Mouse (Mus musculus) MEL (cell line): ENCODE data around the gene Numbl. TPM values are rescaled to one million over a fixed set of nuclear protein-coding genes. Genes with fewer than 3 reads are reported as not detected.

Experiments used
- DNase-seq: peaks from one replicate; pipeline ENCODE4 v3.0.0; 2011; ENCODE audit warnings: low read depth, low spot score
- H3K27ac ChIP-seq: 2 replicates; pipeline ENCODE4 v1.5.1; 2012; ENCODE audit warnings: low read depth, mild to moderate bottlenecking, control low read depth, low read length, moderate library complexity; ENCODE audit not compliant: control insufficient read depth
- H3K27me3 ChIP-seq, 2 experiments: fragments of 150-350 bp in 1 of 2; sonication (generic) in 1 of 2; 2 replicates each; pipeline ENCODE4 v1.6.1; 2012; ENCODE audit warnings: low read length in 2 of 2, mild to moderate bottlenecking in 2 of 2, improper control_type of control experiment in 1 of 2, moderate library complexity in 1 of 2; ENCODE audit not compliant: insufficient read depth in 2 of 2, control insufficient read depth in 1 of 2
- H3K36me3 ChIP-seq, 2 experiments: 2 replicates each; pipeline ENCODE4 v1.6.1; 2012 to 2014; ENCODE audit warnings: low read length in 2 of 2, improper control_type of control experiment in 1 of 2, inconsistent platforms in 1 of 2, mild to moderate bottlenecking in 1 of 2; ENCODE audit not compliant: insufficient read depth in 2 of 2, control insufficient read depth in 1 of 2
- H3K4me1 ChIP-seq, 2 experiments: fragments of 150-350 bp in 1 of 2; sonication (generic) in 1 of 2; 2 replicates each; pipeline ENCODE4 v1.6.1; 2012; ENCODE audit warnings: low read length in 2 of 2, improper control_type of control experiment in 1 of 2, mild to moderate bottlenecking in 1 of 2; ENCODE audit not compliant: insufficient read depth in 2 of 2, control insufficient read depth in 1 of 2
- H3K4me3 ChIP-seq, 2 experiments: fragments of 150-350 bp in 1 of 2; sonication (generic) in 1 of 2; 2 replicates each; pipeline ENCODE4 v1.5.1; 2012; ENCODE audit warnings: low read depth in 2 of 2, low read length in 2 of 2, mild to moderate bottlenecking in 2 of 2, moderate library complexity in 2 of 2, control low read depth in 1 of 2, improper control_type of control experiment in 1 of 2; ENCODE audit not compliant: control insufficient read depth in 1 of 2, insufficient read depth in 1 of 2
- H3K79me2 ChIP-seq: 2 replicates; pipeline ENCODE4 v1.6.1; 2012; ENCODE audit warnings: mild to moderate bottlenecking, low read length, moderate library complexity; ENCODE audit not compliant: control insufficient read depth, poor library complexity, insufficient read depth
- H3K9ac ChIP-seq: 2 replicates; pipeline ENCODE4 v1.6.1; 2012; ENCODE audit warnings: low read depth, mild to moderate bottlenecking, control low read depth, low read length, moderate library complexity; ENCODE audit not compliant: control insufficient read depth, poor library complexity, severe bottlenecking
- H3K9me3 ChIP-seq: fragments of 150-350 bp; sonication (generic); replicated peaks from 2 replicates; pipeline ENCODE4 v1.6.1; 2012; ENCODE audit warnings: mild to moderate bottlenecking, low read length, improper control_type of control experiment, moderate library complexity; ENCODE audit not compliant: insufficient read depth
- CHD1 ChIP-seq: IDR thresholded peaks from 2 replicates; pipeline ENCODE4 v1.6.1; 2012; ENCODE audit warnings: low read depth, mild to moderate bottlenecking, inconsistent platforms, low read length, improper control_type of control experiment
- CTCF ChIP-seq, 3 experiments: IDR thresholded peaks in 2 of 3; conservative IDR thresholded peaks in 1 of 3; 2 replicates each; pipeline ENCODE4 v1.5.1; 2011 to 2012; ENCODE audit warnings: low read length in 3 of 3, low read depth in 2 of 3, mild to moderate bottlenecking in 2 of 3, improper control_type of control experiment in 1 of 3, inconsistent platforms in 1 of 3, mixed read lengths in 1 of 3, moderate library complexity in 1 of 3; ENCODE audit not compliant: control insufficient read depth in 1 of 3, insufficient read depth in 1 of 3, poor library complexity in 1 of 3, severe bottlenecking in 1 of 3
- E2F4 ChIP-seq: IDR thresholded peaks from 2 replicates; pipeline ENCODE4 v1.6.1; 2011; ENCODE audit warnings: low read depth, low read length, improper control_type of control experiment, borderline replicate concordance
- ELF1 ChIP-seq: IDR thresholded peaks from 2 replicates; pipeline ENCODE4 v1.6.1; 2014; ENCODE audit warnings: low read depth, mild to moderate bottlenecking, inconsistent platforms, low read length, improper control_type of control experiment, moderate library complexity
- EP300 ChIP-seq, 2 experiments: IDR thresholded peaks; 2 replicates each; pipeline ENCODE4 v1.6.1; 2011; ENCODE audit warnings: improper control_type of control experiment in 2 of 2, low read length in 2 of 2, low read depth in 1 of 2, mild to moderate bottlenecking in 1 of 2
- ETS1 ChIP-seq: IDR thresholded peaks from 2 replicates; pipeline ENCODE4 v1.6.1; 2012; ENCODE audit warnings: low read depth, mild to moderate bottlenecking, inconsistent platforms, low read length, improper control_type of control experiment, moderate library complexity
- GABPA ChIP-seq: IDR thresholded peaks from 2 replicates; pipeline ENCODE4 v1.6.1; 2012; ENCODE audit warnings: low read depth, mild to moderate bottlenecking, inconsistent platforms, low read length, improper control_type of control experiment, moderate library complexity
- GATA1 ChIP-seq: IDR thresholded peaks from 2 replicates; pipeline ENCODE4 v1.6.1; 2011; ENCODE audit warnings: low read depth, low read length, improper control_type of control experiment
- HCFC1 ChIP-seq: IDR thresholded peaks from 2 replicates; pipeline ENCODE4 v1.6.1; 2012; ENCODE audit warnings: low read depth, mild to moderate bottlenecking, inconsistent platforms, low read length, improper control_type of control experiment, moderate library complexity
- JUND ChIP-seq: IDR thresholded peaks from 2 replicates; pipeline ENCODE4 v1.6.1; 2011; ENCODE audit warnings: low read depth, mild to moderate bottlenecking, improper control_type of control experiment, low read length
- MAFK ChIP-seq: IDR thresholded peaks from 2 replicates; pipeline ENCODE4 v1.6.1; 2011; ENCODE audit warnings: low read depth, mild to moderate bottlenecking, low read length, improper control_type of control experiment, borderline replicate concordance
- MAZ ChIP-seq: IDR thresholded peaks from 2 replicates; pipeline ENCODE4 v1.6.1; 2012; ENCODE audit warnings: low read depth, mild to moderate bottlenecking, inconsistent platforms, low read length, improper control_type of control experiment
- MEF2A ChIP-seq: IDR thresholded peaks from 2 replicates; pipeline ENCODE4 v1.6.1; 2014; ENCODE audit warnings: low read depth, mild to moderate bottlenecking, inconsistent platforms, low read length, improper control_type of control experiment; ENCODE audit not compliant: poor library complexity, insufficient replicate concordance, severe bottlenecking; ENCODE audit errors: extremely low read depth
- MXI1 ChIP-seq: IDR thresholded peaks from 2 replicates; pipeline ENCODE4 v1.6.1; 2011; ENCODE audit warnings: mild to moderate bottlenecking, low read depth, low read length, improper control_type of control experiment
- NELFE ChIP-seq: IDR thresholded peaks from 2 replicates; pipeline ENCODE4 v1.6.1; 2011; ENCODE audit warnings: low read depth, low read length, improper control_type of control experiment
- NRF1 ChIP-seq: IDR thresholded peaks from 2 replicates; pipeline ENCODE4 v1.6.1; 2014; ENCODE audit warnings: low read depth, mild to moderate bottlenecking, inconsistent platforms, low read length, improper control_type of control experiment, moderate library complexity; ENCODE audit not compliant: poor library complexity, insufficient read depth, severe bottlenecking
- POLR2A ChIP-seq, 2 experiments: IDR thresholded peaks; 2 replicates each; pipeline ENCODE4 v1.6.1; 2011 to 2012; ENCODE audit warnings: low read length in 2 of 2, mild to moderate bottlenecking in 2 of 2, control low read depth in 1 of 2, improper control_type of control experiment in 1 of 2, low read depth in 1 of 2, moderate library complexity in 1 of 2; ENCODE audit not compliant: control insufficient read depth in 1 of 2, insufficient read depth in 1 of 2, poor library complexity in 1 of 2
- POLR2AphosphoS2 ChIP-seq: IDR thresholded peaks from 2 replicates; pipeline ENCODE4 v1.6.1; 2011; ENCODE audit warnings: low read length, improper control_type of control experiment
- POLR2AphosphoS5 ChIP-seq: IDR thresholded peaks from 2 replicates; pipeline ENCODE4 v1.6.1; 2012; ENCODE audit warnings: low read depth, borderline replicate concordance, mild to moderate bottlenecking, inconsistent platforms, low read length, moderate library complexity, mixed read lengths
- RAD21 ChIP-seq: IDR thresholded peaks from 2 replicates; pipeline ENCODE4 v1.6.1; 2011; ENCODE audit warnings: mild to moderate bottlenecking, low read depth, low read length, improper control_type of control experiment
- SMC3 ChIP-seq: IDR thresholded peaks from 2 replicates; pipeline ENCODE4 v1.6.1; 2011; ENCODE audit warnings: low read depth, low read length, improper control_type of control experiment
- TAL1 ChIP-seq: IDR thresholded peaks from 2 replicates; pipeline ENCODE4 v1.6.1; 2012; ENCODE audit warnings: mild to moderate bottlenecking, inconsistent platforms, low read length, moderate library complexity, mixed read lengths
- TBP ChIP-seq: IDR thresholded peaks from 2 replicates; pipeline ENCODE4 v1.8.0; 2011; ENCODE audit warnings: low read depth, low read length, improper control_type of control experiment
- UBTF ChIP-seq: IDR thresholded peaks from 2 replicates; pipeline ENCODE4 v1.6.1; 2012; ENCODE audit warnings: low read depth, mild to moderate bottlenecking, inconsistent platforms, low read length, improper control_type of control experiment, moderate library complexity, borderline replicate concordance; ENCODE audit not compliant: insufficient read depth
- USF2 ChIP-seq, 2 experiments: IDR thresholded peaks; 2 replicates each; pipeline ENCODE4 v1.6.1; 2011 to 2012; ENCODE audit warnings: improper control_type of control experiment in 2 of 2, low read length in 2 of 2, borderline replicate concordance in 1 of 2, inconsistent platforms in 1 of 2, low read depth in 1 of 2, mild to moderate bottlenecking in 1 of 2; ENCODE audit not compliant: insufficient read depth in 1 of 2
- ZC3H11A ChIP-seq: IDR thresholded peaks from 2 replicates; pipeline ENCODE4 v1.6.1; 2012; ENCODE audit warnings: low read depth, mild to moderate bottlenecking, inconsistent platforms, low read length, improper control_type of control experiment
- ZKSCAN1 ChIP-seq: IDR thresholded peaks from 2 replicates; pipeline ENCODE4 v1.6.1; 2012; ENCODE audit warnings: low read depth, mild to moderate bottlenecking, inconsistent platforms, low read length, improper control_type of control experiment, moderate library complexity
- ZMIZ1 ChIP-seq: IDR thresholded peaks from 2 replicates; pipeline ENCODE4 v1.6.1; 2012; ENCODE audit warnings: low read depth, mild to moderate bottlenecking, inconsistent platforms, low read length, improper control_type of control experiment, moderate library complexity
- polyA plus RNA-seq, 2 experiments: library from polyadenylated mRNA; stranded (reverse) in 1 of 2; unstranded in 1 of 2; fragments of >175 nt in 1 of 2; fragments of >200 nt in 1 of 2; gene quantifications; 2 replicates each; pipeline versions ENCODE4 v1.2.1 to v1.2.4; 2012; ENCODE audit warnings: low replicate concordance in 2 of 2, low read depth in 1 of 2; ENCODE audit not compliant: insufficient read length in 2 of 2, insufficient read depth in 1 of 2, missing spikeins in 1 of 2
- total RNA-seq: library from RNA; depleted of rRNA; stranded (reverse); fragments of 300-350 nt; gene quantifications from 2 replicates; pipeline ENCODE4 v1.2.3, GENCODE M21; 2012

The Numbl gene
- total and polyA plus RNA-seq, 3 experiments, result 2.2 to 10.6 TPM; not detected in 1

DNA sequence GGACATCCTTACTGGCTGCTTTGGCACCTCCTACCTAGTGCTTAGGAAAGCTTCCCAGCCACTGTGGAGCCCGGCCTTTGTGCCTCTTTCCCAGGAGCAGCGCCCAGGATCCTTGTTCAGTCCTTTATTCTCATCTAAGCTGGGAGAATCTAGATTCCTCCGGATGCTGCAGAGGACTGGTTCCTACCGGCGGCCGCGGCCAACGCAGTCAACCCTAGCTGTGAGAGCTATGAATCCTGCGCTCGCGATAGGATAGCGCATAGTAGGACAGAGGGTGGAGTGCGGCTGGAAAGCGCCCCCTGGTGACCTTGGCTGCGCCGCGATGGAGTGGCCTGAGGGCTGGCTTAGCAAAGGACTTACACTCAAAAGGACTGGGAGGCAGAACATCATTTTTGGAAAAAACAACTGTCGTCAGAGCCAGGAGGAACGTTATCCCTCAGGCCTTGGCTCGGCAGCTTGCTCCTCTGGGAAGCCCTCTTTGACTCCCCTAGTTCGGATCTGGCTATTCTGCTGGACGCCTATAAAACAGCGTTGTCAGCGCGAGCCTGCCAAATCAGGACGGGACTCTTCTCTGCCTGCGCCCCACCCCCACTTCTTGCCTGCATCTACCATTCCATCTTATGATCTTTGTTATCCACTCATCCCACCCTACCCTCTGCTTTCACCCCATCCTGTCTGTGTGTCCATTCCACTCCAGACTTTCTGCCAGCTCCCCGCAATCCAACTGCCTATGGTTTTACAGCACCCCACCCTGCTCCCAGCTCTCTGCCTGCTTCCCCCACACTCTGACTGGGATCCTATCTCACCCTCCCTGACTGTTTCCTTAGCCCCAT is 26.8 kb downstream of the Numbl start:
- Histone ChIP-seq H3K4me1 (peaks cover 0 to 3% of the 10 kb centered on the region in 2 experiments; a peak in 1 of 4 replicates), H3K4me3 (no peak overlapping the region), H3K27me3 (no peaks in the 10 kb centered on the region), H3K9me3 (no peaks in the 10 kb centered on the region), H3K9ac (no peak overlapping the region), H3K36me3 (no peaks in the 10 kb centered on the region), H3K27ac (no peak overlapping the region)
- DNase-seq, result no peak
- TF ChIP-seq SMC3 (0 out of 2 replicates have a peak, but pooled peaks have one; percentile 10), EP300 (IDR thresholded peaks at IDR 0.05; ENCODE audit: low read depth in 1 of 2, low read length in 2 of 2) (no peak), CTCF (IDR thresholded peaks at IDR 0.05 in 2 of 3, conservative IDR thresholded peaks at IDR 0.05 in 1 of 3; ENCODE audit: control insufficient read depth in 1 of 3, insufficient read depth in 1 of 3, low read depth in 2 of 3, low read length in 3 of 3, poor library complexity in 1 of 3, severe bottlenecking in 1 of 3) (peak in 2 of 3 experiments; percentile 35 to 37; a peak in 3 of 6 replicates), ZKSCAN1 (peak; percentile 99), RAD21 (no peak)
- TF ChIP-seq, all 39 proteins: peak for 3
- H3K79me2 ChIP-seq, result no peaks in the 10 kb centered on the region

DNA sequence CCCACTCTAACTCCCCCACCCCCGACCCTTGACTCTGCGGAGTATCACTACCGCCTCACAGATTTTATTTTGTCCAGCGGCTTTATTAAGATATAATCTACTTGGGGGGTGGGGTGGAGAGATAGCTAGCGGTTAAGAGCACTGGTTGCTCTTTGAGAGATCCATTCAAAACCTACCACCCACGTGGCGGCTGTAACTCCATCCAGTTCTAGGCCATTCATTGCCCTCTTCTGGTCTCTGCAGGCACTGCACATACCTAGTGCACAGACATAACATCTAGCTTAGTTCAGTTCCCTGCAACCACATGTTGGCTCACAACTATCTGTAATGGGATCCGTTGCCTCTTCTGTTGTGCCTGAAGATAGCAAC is 27.4 kb downstream of the Numbl start:
- Histone ChIP-seq H3K27ac (no peak overlapping the region), H3K9ac (no peak overlapping the region)
- DNase-seq, result peak; percentile 88
- TF ChIP-seq USF2 (IDR thresholded peaks at IDR 0.05; ENCODE audit: borderline replicate concordance in 1 of 2, insufficient read depth in 1 of 2, low read depth in 1 of 2, low read length in 2 of 2), result no peak
- no peak for TF ChIP-seq CHD1
- peak; percentile 83 for TF ChIP-seq SMC3
- TF ChIP-seq MXI1, result peak; percentile 95
- no peak for TF ChIP-seq GABPA
- no peak for TF ChIP-seq ZMIZ1
- TF ChIP-seq RAD21, result peak; percentile 80
- TF ChIP-seq POLR2AphosphoS2, result no peak
- no peak for TF ChIP-seq UBTF
- TF ChIP-seq TAL1, result no peak
- no peak for TF ChIP-seq GATA1
- TF ChIP-seq ETS1, result no peak
- TF ChIP-seq E2F4, result no peak
- TF ChIP-seq TBP, result no peak
- TF ChIP-seq CTCF (IDR thresholded peaks at IDR 0.05 in 2 of 3, conservative IDR thresholded peaks at IDR 0.05 in 1 of 3; ENCODE audit: control insufficient read depth in 1 of 3, insufficient read depth in 1 of 3, low read depth in 2 of 3, low read length in 3 of 3, poor library complexity in 1 of 3, severe bottlenecking in 1 of 3), result peak; percentile 73 to 84 (median 83)
- no peak for TF ChIP-seq MAZ
- TF ChIP-seq ZC3H11A, result peak; percentile 59
- TF ChIP-seq POLR2A (IDR thresholded peaks at IDR 0.05; ENCODE audit: control insufficient read depth in 1 of 2, insufficient read depth in 1 of 2, low read depth in 1 of 2, low read length in 2 of 2, poor library complexity in 1 of 2), result no peak
- TF ChIP-seq POLR2AphosphoS5, result no peak
- TF ChIP-seq NELFE, result no peak
- no peak for TF ChIP-seq ZKSCAN1
- TF ChIP-seq ELF1, result no peak
- no peak for TF ChIP-seq EP300 (IDR thresholded peaks at IDR 0.05; ENCODE audit: low read depth in 1 of 2, low read length in 2 of 2)
- no peak for TF ChIP-seq MAFK
- TF ChIP-seq HCFC1, result no peak
- TF ChIP-seq NRF1, result no peak
- no peak for TF ChIP-seq JUND
- TF ChIP-seq MEF2A, result no peak

More for the DNA sequence above, 27.4 kb downstream of the Numbl start:
- Histone ChIP-seq H3K9me3 (no peaks in the 10 kb centered on the region), H3K4me3 (no peak overlapping the region), H3K4me1 (peaks cover 0 to 3% of the 10 kb centered on the region in 2 experiments; a peak in 1 of 4 replicates), H3K27me3 (no peaks in the 10 kb centered on the region), H3K36me3 (no peaks in the 10 kb centered on the region), H3K79me2 (no peaks in the 10 kb centered on the region)
